Mouse (Mus musculus) ES-Bruce4 (cell line): ENCODE measurements around the gene Tmem40. TPM values are rescaled to one million over a fixed set of nuclear protein-coding genes. Genes with fewer than 3 reads are reported as not detected.

Experiments
- H3K27ac ChIP-seq: 2 replicates; pipeline ENCODE4 v1.5.1; 2012; ENCODE audit warnings: low read length, inconsistent platforms; ENCODE audit not compliant: insufficient read depth
- H3K27me3 ChIP-seq: 2 replicates; pipeline ENCODE4 v1.6.1; 2012; ENCODE audit warnings: mild to moderate bottlenecking, low read length, inconsistent platforms; ENCODE audit not compliant: control insufficient read depth, poor library complexity, insufficient read depth, severe bottlenecking
- H3K36me3 ChIP-seq: 2 replicates; pipeline ENCODE4 v1.6.1; 2012; ENCODE audit warnings: inconsistent platforms, mild to moderate bottlenecking, low read length, moderate library complexity; ENCODE audit not compliant: control insufficient read depth, poor library complexity, insufficient read depth, severe bottlenecking
- H3K4me1 ChIP-seq: one replicate; pipeline ENCODE4 v1.8.1; 2011; ENCODE audit warnings: low read length; ENCODE audit not compliant: control insufficient read depth, insufficient read depth
- H3K4me3 ChIP-seq: 2 replicates; pipeline ENCODE4 v1.5.1; 2011; ENCODE audit warnings: low read depth, mild to moderate bottlenecking, low read length
- H3K9ac ChIP-seq: 2 replicates; pipeline ENCODE4 v1.6.1; 2012; ENCODE audit warnings: low read depth, mild to moderate bottlenecking, inconsistent platforms; ENCODE audit not compliant: poor library complexity, severe bottlenecking
- H3K9me3 ChIP-seq: replicated peaks from 2 replicates; pipeline ENCODE4 v1.6.1; 2012; ENCODE audit warnings: mild to moderate bottlenecking, low read length, inconsistent platforms; ENCODE audit not compliant: control insufficient read depth, poor library complexity, insufficient read depth, severe bottlenecking
- CTCF ChIP-seq: IDR thresholded peaks from one replicate; pipeline ENCODE4 v1.8.1; 2011; ENCODE audit warnings: low read depth, low read length
- EP300 ChIP-seq: IDR thresholded peaks from 2 replicates; pipeline ENCODE4 v1.6.1; 2011; ENCODE audit warnings: low read depth, low read length; ENCODE audit not compliant: insufficient read depth
- POLR2A ChIP-seq: IDR thresholded peaks from one replicate; pipeline ENCODE4 v1.8.1; 2011; ENCODE audit warnings: low read length; ENCODE audit not compliant: insufficient read depth
- polyA plus RNA-seq: library from polyadenylated mRNA; stranded (reverse); fragments of >200 nt; gene quantifications from 2 replicates; pipeline ENCODE4 v1.2.4, GENCODE M21; 2011; ENCODE audit warnings: low read depth; ENCODE audit not compliant: missing spikeins, insufficient read depth, insufficient read length

Tmem40 gene
- polyA plus RNA-seq, 1 experiment: 12.9 TPM

GRCm38 (mm10) chr6:115702901-115703300, 59.3 kb downstream of the Tmem40 start:
- Histone ChIP-seq H3K9me3 (no peaks in the 10 kb centered on the region), H3K4me1 (peaks cover 2% of the 10 kb centered on the region), H3K9ac (no peak overlapping the region), H3K27ac (no peak overlapping the region), H3K4me3 (peak overlapping the region; percentile 15; the same call in 1 of the 2 replicates), H3K36me3 (no peaks in the 10 kb centered on the region), H3K27me3 (no peaks in the 10 kb centered on the region)
- TF ChIP-seq POLR2A (no peak), EP300 (no peak), CTCF (no peak)

- H3K4me3 ChIP-seq: peak overlapping the region; percentile 16; the same call in 1 of the 2 replicates
- H3K4me1 ChIP-seq: peaks cover 2% of the 10 kb centered on the region
- no peaks in the 10 kb centered on the region for H3K27me3 ChIP-seq
- no peak overlapping the region for H3K27ac ChIP-seq
- H3K9me3 ChIP-seq: no peaks in the 10 kb centered on the region
- TF ChIP-seq CTCF: peak; percentile 61
- no peak for TF ChIP-seq POLR2A
- H3K36me3 ChIP-seq: no peaks in the 10 kb centered on the region
- H3K9ac ChIP-seq: no peak overlapping the region
Measured at GRCm38 (mm10) chr6:115701302-115701701, 60.9 kb downstream of the Tmem40 start.

- no peak for TF ChIP-seq EP300
- no peak for TF ChIP-seq POLR2A
- TF ChIP-seq CTCF: no peak
- no peaks in the 10 kb centered on the region for H3K36me3 ChIP-seq
Measured at GRCm38 (mm10) chr6:115700778-115701177, 61.4 kb downstream of the Tmem40 start.

GRCm38 (mm10) chr6:115698699-115699098, 63.5 kb downstream of the Tmem40 start:
- Histone ChIP-seq H3K9ac (no peak overlapping the region), H3K27ac (no peak overlapping the region), H3K4me3 (no peak overlapping the region), H3K27me3 (no peaks in the 10 kb centered on the region), H3K36me3 (no peaks in the 10 kb centered on the region), H3K4me1 (peaks cover 7% of the 10 kb centered on the region), H3K9me3 (no peaks in the 10 kb centered on the region)
- no peak for TF ChIP-seq POLR2A
- peak; percentile 70 for TF ChIP-seq CTCF
- no peak for TF ChIP-seq EP300

More at GRCm38 (mm10) chr6:115700778-115701177, 61.4 kb downstream of the Tmem40 start:
- Histone ChIP-seq H3K9me3 (no peaks in the 10 kb centered on the region), H3K9ac (no peak overlapping the region), H3K4me1 (peaks cover 2% of the 10 kb centered on the region), H3K27me3 (no peaks in the 10 kb centered on the region), H3K27ac (no peak overlapping the region), H3K4me3 (no peak overlapping the region)

GRCm38 (mm10) chr6:115697739-115698558, 64.3 kb downstream of the Tmem40 start:
- Histone ChIP-seq H3K27ac (peak overlapping the region; percentile 72), H3K27me3 (no peaks in the 10 kb centered on the region), H3K9me3 (no peaks in the 10 kb centered on the region), H3K9ac (no peak overlapping the region), H3K36me3 (no peaks in the 10 kb centered on the region), H3K4me1 (peaks cover 7% of the 10 kb centered on the region), H3K4me3 (no peak overlapping the region)
- TF ChIP-seq CTCF: no peak
- TF ChIP-seq POLR2A: no peak
- peak; percentile 34; the same call in 1 of the 2 replicates for TF ChIP-seq EP300

GRCm38 (mm10) chr6:115696707-115697215, 65.4 kb downstream of the Tmem40 start:
- H3K4me1 ChIP-seq: peaks cover 7% of the 10 kb centered on the region
- TF ChIP-seq POLR2A (no peak), CTCF (peak; percentile 8), EP300 (peak; percentile 69)

More at GRCm38 (mm10) chr6:115696707-115697215, 65.4 kb downstream of the Tmem40 start:
- Histone ChIP-seq H3K4me3 (no peak overlapping the region), H3K36me3 (no peaks in the 10 kb centered on the region), H3K27me3 (no peaks in the 10 kb centered on the region), H3K27ac (no peak overlapping the region), H3K9ac (no peak overlapping the region), H3K9me3 (no peaks in the 10 kb centered on the region)
